Mouse (Mus musculus) MEL (cell line): ENCODE measurements around the gene Gsx2. TPM values are rescaled to one million over a fixed set of nuclear protein-coding genes. Genes with fewer than 3 reads are reported as not detected.

Experiments
- DNase-seq: peaks from one replicate; pipeline ENCODE4 v3.0.0; 2011; ENCODE audit warnings: low read depth, low spot score
- H3K27ac ChIP-seq: 2 replicates; pipeline ENCODE4 v1.5.1; 2012; ENCODE audit warnings: low read depth, mild to moderate bottlenecking, control low read depth, low read length, moderate library complexity; ENCODE audit not compliant: control insufficient read depth
- H3K27me3 ChIP-seq, 2 experiments: fragments of 150-350 bp in 1 of 2; sonication (generic) in 1 of 2; 2 replicates each; pipeline ENCODE4 v1.6.1; 2012; ENCODE audit warnings: low read length in 2 of 2, mild to moderate bottlenecking in 2 of 2, improper control_type of control experiment in 1 of 2, moderate library complexity in 1 of 2; ENCODE audit not compliant: insufficient read depth in 2 of 2, control insufficient read depth in 1 of 2
- H3K36me3 ChIP-seq, 2 experiments: 2 replicates each; pipeline ENCODE4 v1.6.1; 2012 to 2014; ENCODE audit warnings: low read length in 2 of 2, improper control_type of control experiment in 1 of 2, inconsistent platforms in 1 of 2, mild to moderate bottlenecking in 1 of 2; ENCODE audit not compliant: insufficient read depth in 2 of 2, control insufficient read depth in 1 of 2
- H3K4me1 ChIP-seq, 2 experiments: fragments of 150-350 bp in 1 of 2; sonication (generic) in 1 of 2; 2 replicates each; pipeline ENCODE4 v1.6.1; 2012; ENCODE audit warnings: low read length in 2 of 2, improper control_type of control experiment in 1 of 2, mild to moderate bottlenecking in 1 of 2; ENCODE audit not compliant: insufficient read depth in 2 of 2, control insufficient read depth in 1 of 2
- H3K4me3 ChIP-seq, 2 experiments: fragments of 150-350 bp in 1 of 2; sonication (generic) in 1 of 2; 2 replicates each; pipeline ENCODE4 v1.5.1; 2012; ENCODE audit warnings: low read depth in 2 of 2, low read length in 2 of 2, mild to moderate bottlenecking in 2 of 2, moderate library complexity in 2 of 2, control low read depth in 1 of 2, improper control_type of control experiment in 1 of 2; ENCODE audit not compliant: control insufficient read depth in 1 of 2, insufficient read depth in 1 of 2
- H3K79me2 ChIP-seq: 2 replicates; pipeline ENCODE4 v1.6.1; 2012; ENCODE audit warnings: mild to moderate bottlenecking, low read length, moderate library complexity; ENCODE audit not compliant: control insufficient read depth, poor library complexity, insufficient read depth
- H3K9ac ChIP-seq: 2 replicates; pipeline ENCODE4 v1.6.1; 2012; ENCODE audit warnings: low read depth, mild to moderate bottlenecking, control low read depth, low read length, moderate library complexity; ENCODE audit not compliant: control insufficient read depth, poor library complexity, severe bottlenecking
- H3K9me3 ChIP-seq: fragments of 150-350 bp; sonication (generic); replicated peaks from 2 replicates; pipeline ENCODE4 v1.6.1; 2012; ENCODE audit warnings: mild to moderate bottlenecking, low read length, improper control_type of control experiment, moderate library complexity; ENCODE audit not compliant: insufficient read depth
- CHD1 ChIP-seq: IDR thresholded peaks from 2 replicates; pipeline ENCODE4 v1.6.1; 2012; ENCODE audit warnings: low read depth, mild to moderate bottlenecking, inconsistent platforms, low read length, improper control_type of control experiment
- CHD2 ChIP-seq: IDR thresholded peaks from 2 replicates; pipeline ENCODE4 v1.6.1; 2011; ENCODE audit warnings: low read length, improper control_type of control experiment
- CTCF ChIP-seq, 3 experiments: IDR thresholded peaks in 2 of 3; conservative IDR thresholded peaks in 1 of 3; 2 replicates each; pipeline ENCODE4 v1.5.1; 2011 to 2012; ENCODE audit warnings: low read length in 3 of 3, low read depth in 2 of 3, mild to moderate bottlenecking in 2 of 3, improper control_type of control experiment in 1 of 3, inconsistent platforms in 1 of 3, mixed read lengths in 1 of 3, moderate library complexity in 1 of 3; ENCODE audit not compliant: control insufficient read depth in 1 of 3, insufficient read depth in 1 of 3, poor library complexity in 1 of 3, severe bottlenecking in 1 of 3
- E2F4 ChIP-seq: IDR thresholded peaks from 2 replicates; pipeline ENCODE4 v1.6.1; 2011; ENCODE audit warnings: low read depth, low read length, improper control_type of control experiment, borderline replicate concordance
- ETS1 ChIP-seq: IDR thresholded peaks from 2 replicates; pipeline ENCODE4 v1.6.1; 2012; ENCODE audit warnings: low read depth, mild to moderate bottlenecking, inconsistent platforms, low read length, improper control_type of control experiment, moderate library complexity
- GATA1 ChIP-seq: IDR thresholded peaks from 2 replicates; pipeline ENCODE4 v1.6.1; 2011; ENCODE audit warnings: low read depth, low read length, improper control_type of control experiment
- KAT2A ChIP-seq: conservative IDR thresholded peaks from 2 replicates; pipeline ENCODE4 v1.6.1; 2012; ENCODE audit warnings: low read depth, low read length, improper control_type of control experiment, inconsistent platforms
- MAX ChIP-seq: IDR thresholded peaks from 2 replicates; pipeline ENCODE4 v1.6.1; 2011; ENCODE audit warnings: low read length, improper control_type of control experiment
- MEF2A ChIP-seq: IDR thresholded peaks from 2 replicates; pipeline ENCODE4 v1.6.1; 2014; ENCODE audit warnings: low read depth, mild to moderate bottlenecking, inconsistent platforms, low read length, improper control_type of control experiment; ENCODE audit not compliant: poor library complexity, insufficient replicate concordance, severe bottlenecking; ENCODE audit errors: extremely low read depth
- MXI1 ChIP-seq: IDR thresholded peaks from 2 replicates; pipeline ENCODE4 v1.6.1; 2011; ENCODE audit warnings: mild to moderate bottlenecking, low read depth, low read length, improper control_type of control experiment
- MYC ChIP-seq: IDR thresholded peaks from 2 replicates; pipeline ENCODE4 v1.6.1; 2011; ENCODE audit warnings: low read depth, mild to moderate bottlenecking, low read length, improper control_type of control experiment, moderate library complexity
- NELFE ChIP-seq: IDR thresholded peaks from 2 replicates; pipeline ENCODE4 v1.6.1; 2011; ENCODE audit warnings: low read depth, low read length, improper control_type of control experiment
- POLR2A ChIP-seq, 2 experiments: IDR thresholded peaks; 2 replicates each; pipeline ENCODE4 v1.6.1; 2011 to 2012; ENCODE audit warnings: low read length in 2 of 2, mild to moderate bottlenecking in 2 of 2, control low read depth in 1 of 2, improper control_type of control experiment in 1 of 2, low read depth in 1 of 2, moderate library complexity in 1 of 2; ENCODE audit not compliant: control insufficient read depth in 1 of 2, insufficient read depth in 1 of 2, poor library complexity in 1 of 2
- POLR2AphosphoS2 ChIP-seq: IDR thresholded peaks from 2 replicates; pipeline ENCODE4 v1.6.1; 2011; ENCODE audit warnings: low read length, improper control_type of control experiment
- POLR2AphosphoS5 ChIP-seq: IDR thresholded peaks from 2 replicates; pipeline ENCODE4 v1.6.1; 2012; ENCODE audit warnings: low read depth, borderline replicate concordance, mild to moderate bottlenecking, inconsistent platforms, low read length, moderate library complexity, mixed read lengths
- RAD21 ChIP-seq: IDR thresholded peaks from 2 replicates; pipeline ENCODE4 v1.6.1; 2011; ENCODE audit warnings: mild to moderate bottlenecking, low read depth, low read length, improper control_type of control experiment
- SMC3 ChIP-seq: IDR thresholded peaks from 2 replicates; pipeline ENCODE4 v1.6.1; 2011; ENCODE audit warnings: low read depth, low read length, improper control_type of control experiment
- ZC3H11A ChIP-seq: IDR thresholded peaks from 2 replicates; pipeline ENCODE4 v1.6.1; 2012; ENCODE audit warnings: low read depth, mild to moderate bottlenecking, inconsistent platforms, low read length, improper control_type of control experiment
- ZKSCAN1 ChIP-seq: IDR thresholded peaks from 2 replicates; pipeline ENCODE4 v1.6.1; 2012; ENCODE audit warnings: low read depth, mild to moderate bottlenecking, inconsistent platforms, low read length, improper control_type of control experiment, moderate library complexity
- polyA plus RNA-seq, 2 experiments: library from polyadenylated mRNA; stranded (reverse) in 1 of 2; unstranded in 1 of 2; fragments of >175 nt in 1 of 2; fragments of >200 nt in 1 of 2; gene quantifications; 2 replicates each; pipeline versions ENCODE4 v1.2.1 to v1.2.4; 2012; ENCODE audit warnings: low replicate concordance in 2 of 2, low read depth in 1 of 2; ENCODE audit not compliant: insufficient read length in 2 of 2, insufficient read depth in 1 of 2, missing spikeins in 1 of 2
- total RNA-seq: library from RNA; depleted of rRNA; stranded (reverse); fragments of 300-350 nt; gene quantifications from 2 replicates; pipeline ENCODE4 v1.2.3, GENCODE M21; 2012

Gsx2 gene
- total and polyA plus RNA-seq, 3 experiments = not detected

GRCm38 (mm10) chr5:75084871-75085520 is 9.6 kb downstream of the Gsx2 start:
- Histone ChIP-seq H3K4me1 (no peaks in the 10 kb centered on the region), H3K79me2 (no peaks in the 10 kb centered on the region), H3K4me3 (no peak overlapping the region), H3K36me3 (no peaks in the 10 kb centered on the region), H3K27me3 (peaks cover 0 to 4% of the 10 kb centered on the region in 2 experiments; a peak in 3 of 4 replicates), H3K27ac (no peak overlapping the region), H3K9ac (no peak overlapping the region), H3K9me3 (no peaks in the 10 kb centered on the region)
- TF ChIP-seq ZC3H11A (no peak), MYC (no peak), CHD1 (no peak), NELFE (no peak), ETS1 (no peak), RAD21 (no peak), POLR2AphosphoS2 (no peak), ZKSCAN1 (no peak), POLR2AphosphoS5 (no peak), MEF2A (no peak), SMC3 (no peak), GATA1 (no peak)
- no peak for DNase-seq

- TF ChIP-seq CTCF (IDR thresholded peaks at IDR 0.05 in 2 of 3, conservative IDR thresholded peaks at IDR 0.05 in 1 of 3; ENCODE audit: control insufficient read depth in 1 of 3, insufficient read depth in 1 of 3, low read depth in 2 of 3, low read length in 3 of 3, poor library complexity in 1 of 3, severe bottlenecking in 1 of 3) (no peak), CHD2 (no peak), KAT2A (no peak), MAX (no peak), ETS1 (no peak), CHD1 (no peak), E2F4 (no peak), MXI1 (no peak), POLR2A (IDR thresholded peaks at IDR 0.05; ENCODE audit: control insufficient read depth in 1 of 2, insufficient read depth in 1 of 2, low read depth in 1 of 2, low read length in 2 of 2, poor library complexity in 1 of 2) (no peak)
- TF ChIP-seq, all 39 proteins: peak for 0
- no peaks in the 10 kb centered on the region for H3K4me1 ChIP-seq
- DNase-seq = no peak
- no peak overlapping the region for H3K27ac ChIP-seq
- H3K36me3 ChIP-seq = no peaks in the 10 kb centered on the region
- no peak overlapping the region for H3K9ac ChIP-seq
- no peak overlapping the region for H3K4me3 ChIP-seq
- H3K27me3 ChIP-seq = peaks cover 0 to 4% of the 10 kb centered on the region in 2 experiments; a peak in 3 of 4 replicates
- H3K9me3 ChIP-seq = no peaks in the 10 kb centered on the region
- H3K79me2 ChIP-seq = no peaks in the 10 kb centered on the region
Measured at GRCm38 (mm10) chr5:75085521-75085875, 10.1 kb downstream of the Gsx2 start.
